16 mouse cellular contexts compared by ENCODE assay signal in genomic region chr13:60646791-60647190, GRCm38 (mm10).
"Had no signal": no experiment of that assay in that cellular context is flagged by ENCODE, and none has a peak within 500 bp of the region (broad histone marks: within the 10 kb centered on the region; RNA-seq: fewer than 3 reads in every experiment).

No protein-coding gene starts in this region.

- H3K9me3 ChIP-seq: neural tube, embryonic 13.5 days; neural tube, embryonic 15.5 days; stomach, embryonic 15.5 days had no signal

- DNase-seq: retina, postnatal 1 day; right cerebral cortex, adult 18-20 months; right cerebral cortex, postnatal 14 days; right cerebral cortex, postnatal 25 days; right cerebral cortex, postnatal 4 days; spleen, adult 18-20 months; thymus, adult 18-20 months; thymus, adult 2 months; thymus, postnatal 14 days; thymus, postnatal 25 days; thymus, postnatal 36 days; thymus, postnatal 4 days had no signal

- H3K4me2 ChIP-seq: neural tube, embryonic 13.5 days; neural tube, embryonic 15.5 days; stomach, embryonic 15.5 days had no signal

- H3K36me3 ChIP-seq: stomach, embryonic 15.5 days had no signal

- H3K9ac ChIP-seq: neural tube, embryonic 13.5 days; neural tube, embryonic 15.5 days; stomach, embryonic 15.5 days had no signal

- H3K4me3 ChIP-seq: neural tube, embryonic 13.5 days; neural tube, embryonic 15.5 days; stomach, embryonic 15.5 days had no signal

- H3K4me1 ChIP-seq: stomach, embryonic 15.5 days had no signal

- H3K27ac ChIP-seq: neural tube, embryonic 13.5 days; neural tube, embryonic 15.5 days; stomach, embryonic 15.5 days; stomach, postnatal 0 days had no signal

- H3K27me3 ChIP-seq: neural tube, embryonic 13.5 days; neural tube, embryonic 15.5 days; stomach, embryonic 15.5 days had no signal
